Mouse (Mus musculus) mouse embryonic stem cell (cell line): ENCODE data around the gene Onecut1.

ENCODE experiments used
- in situ Hi-C, 2 experiments: fragments of 300-500 bp; cut with MboI; formaldehyde crosslinking; loops; 1 replicate in 1 of 2; 3 replicates in 1 of 2; pipeline ENCODE4 v1.14.3; 2019 to 2020; ENCODE audit warnings: low sequenced_read_pairs in 2 of 2, low pct_unique_long_range_greater_than_20kb in 1 of 2, mixed read lengths in 1 of 2; ENCODE audit not compliant: unreplicated experiment in 1 of 2

The Onecut1 gene

GRCm38 (mm10) chr9:74930653-74931052 lies 68.9 kb downstream of the Onecut1 start:
- in situ Hi-C loops: no loop called here

DNA sequence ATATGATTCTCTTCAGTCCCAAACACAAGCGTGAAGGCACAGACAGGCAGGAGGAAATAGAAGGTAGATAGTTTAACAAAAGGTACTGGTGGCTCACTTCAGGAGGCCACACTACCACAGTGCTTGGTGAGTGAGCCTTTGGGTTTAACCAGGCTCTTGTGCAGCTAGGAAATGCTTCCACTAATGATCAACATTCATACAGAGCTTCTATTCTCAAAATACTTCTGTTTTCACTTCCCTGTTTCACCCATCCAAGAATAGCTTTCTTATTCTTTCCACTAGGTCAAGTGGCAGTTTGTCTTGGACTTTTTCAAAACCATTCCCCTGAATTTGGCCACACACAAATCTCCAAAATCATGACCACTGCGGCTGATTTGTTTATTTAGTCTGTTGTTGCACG lies 73.6 kb downstream of the Onecut1 start:
- in situ Hi-C loops: no loop called here

DNA sequence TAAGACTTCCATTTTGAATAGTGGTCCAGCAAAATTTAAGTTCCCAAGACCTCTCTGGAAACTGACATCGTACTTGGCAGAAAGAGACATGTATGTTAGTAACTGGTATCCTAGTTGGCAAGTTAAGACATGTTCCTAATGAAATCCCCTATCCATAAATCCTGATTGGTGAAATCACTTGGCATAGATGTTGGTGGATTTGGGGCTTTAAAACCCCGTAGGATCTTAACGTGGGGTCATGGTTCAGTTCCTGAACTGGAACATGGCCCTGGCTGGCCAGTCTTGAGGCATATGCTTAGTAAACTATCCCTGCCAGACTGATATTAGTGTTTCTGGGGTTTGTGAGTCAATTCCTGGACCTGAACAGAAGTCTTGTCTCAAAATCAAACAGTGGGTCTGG lies 76.0 kb downstream of the Onecut1 start:
- in situ Hi-C loops: no loop called here

GRCm38 (mm10) chr9:74938670-74939534 lies 77.2 kb downstream of the Onecut1 start:
- in situ Hi-C loops: no loop called here
